Mouse (Mus musculus): ENCODE measurements around the gene Cfap36. TPM values are rescaled to one million over a fixed set of nuclear protein-coding genes. Genes with fewer than 3 reads are reported as not detected.

Cfap36 gene
- total RNA-seq (2023): 10 to 100 TPM; 11.4 to 13.5 TPM

DNA sequence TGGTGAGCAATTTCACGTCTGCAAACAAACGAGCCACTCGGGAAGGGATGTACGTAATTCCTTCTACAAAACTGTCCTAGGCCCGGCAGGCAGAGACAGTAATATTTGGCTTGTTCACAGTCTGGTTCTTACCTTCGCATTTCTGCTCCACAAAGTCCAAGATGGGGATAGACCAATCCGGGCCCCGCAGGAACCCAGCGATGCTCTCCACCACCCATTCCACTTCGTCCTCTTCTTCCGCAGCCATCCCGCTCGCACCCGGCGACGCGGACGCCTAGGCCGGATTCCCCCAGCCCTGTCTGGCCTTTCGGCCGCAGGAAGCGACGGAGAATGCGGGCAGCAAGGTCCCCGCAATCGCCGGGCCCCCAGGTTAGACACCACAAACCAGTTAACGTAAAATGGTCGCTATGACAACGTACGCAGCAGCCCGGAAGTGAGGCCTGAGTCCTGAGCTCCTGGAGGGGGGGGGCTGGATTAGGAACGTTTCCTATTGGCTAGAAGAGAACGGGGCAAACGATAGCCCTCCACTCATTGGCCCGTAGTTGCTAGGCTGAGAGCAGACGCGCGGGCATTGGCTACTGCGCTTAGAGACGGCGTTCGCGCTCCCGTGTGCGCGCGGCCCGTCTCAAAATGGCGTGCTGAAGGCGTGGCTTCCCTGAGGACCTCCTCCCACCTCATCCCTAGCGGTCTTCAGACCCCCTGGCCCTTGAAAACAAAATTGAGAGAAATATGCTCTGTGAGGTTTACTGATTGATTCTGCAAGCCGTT is at the start of gene Cfap36:
TSS of gene Cfap36 (minus strand) at position 527 of the 768 bp plus-strand sequence.

DNA sequence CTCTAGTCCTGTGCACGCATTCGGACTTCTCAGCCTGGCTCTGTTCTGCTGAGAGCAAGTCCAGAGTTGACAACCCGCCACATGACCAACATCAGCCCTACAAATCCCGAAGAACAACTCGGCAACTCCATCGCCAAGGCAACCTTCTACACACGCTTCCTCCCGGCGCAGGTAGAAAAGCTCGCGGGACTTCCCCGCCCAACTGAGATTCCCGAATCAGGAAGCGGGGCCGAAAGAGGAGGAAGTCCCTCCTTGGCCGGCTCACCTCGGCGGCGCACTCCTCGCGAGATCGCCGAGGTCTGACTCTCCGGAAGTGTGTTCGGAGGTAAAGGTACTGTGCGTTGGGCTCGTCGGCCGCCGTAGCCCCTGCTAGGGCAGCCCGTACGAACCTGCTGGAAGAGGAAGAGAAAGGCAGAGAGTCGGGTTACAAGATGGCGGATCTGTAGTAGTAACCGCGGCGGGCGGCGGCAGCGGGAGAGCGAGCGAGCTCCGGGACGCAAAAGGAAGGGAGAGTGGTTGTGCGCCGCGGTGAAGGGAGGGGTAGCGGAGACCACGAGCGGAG is 74.6 kb downstream of the Cfap36 start, which contains the start of gene Ppp4r3b:
TSS of gene Ppp4r3b (plus strand) at position 328 of the 562 bp plus-strand sequence.

Other genes starting within 250 kb of the Cfap36 start
- gene Pnpt1, start 116.7 kb downstream of the Cfap36 start, total RNA-seq (2023): 10 to 100 TPM; 15.1 to 20.2 TPM
- 100 to 1,000 TPM in 1 of 2 experiments, 10 to 100 TPM in 1; 89.5 to 101 TPM for gene Ppp4r3b, start 74.5 kb downstream of the Cfap36 start, total RNA-seq (2023)
- gene Ccdc88a, start 126.2 kb upstream of the Cfap36 start, total RNA-seq (2023): 10 to 100 TPM; 27.4 to 35.3 TPM